Mouse (Mus musculus) T-helper 1 cell (primary cell): ENCODE measurements around the gene Mrpl50.

Experiments used
- in situ Hi-C: fragments of 300-600 bp; cut with MboI, MseI; formaldehyde crosslinking; loops from one replicate; pipeline ENCODE4 v1.15.1; 2025; ENCODE audit warnings: high pct_unique_total_duplicates

Gene Mrpl50

GRCm38 (mm10) chr4:49520572-49521340 is at the start of gene Mrpl50, which contains the start of gene Zfp189:
Gene Mrpl50 (minus strand): TSS chr4:49521093.
Gene Zfp189 (plus strand): TSS chr4:49521176.
- in situ Hi-C loops, result loop anchor here (5.0 to 10.0 kb wide), 2 partner anchors 112 to 1446 kb away; partner anchors contain the start of gene Rnf20

GRCm38 (mm10) chr4:49567613-49568012 is 46.7 kb upstream of the Mrpl50 start:
- in situ Hi-C loops, result no loop called here

- in situ Hi-C loops, result no loop called here
Observed at GRCm38 (mm10) chr4:49559915-49560772, 39.3 kb upstream of the Mrpl50 start.

DNA sequence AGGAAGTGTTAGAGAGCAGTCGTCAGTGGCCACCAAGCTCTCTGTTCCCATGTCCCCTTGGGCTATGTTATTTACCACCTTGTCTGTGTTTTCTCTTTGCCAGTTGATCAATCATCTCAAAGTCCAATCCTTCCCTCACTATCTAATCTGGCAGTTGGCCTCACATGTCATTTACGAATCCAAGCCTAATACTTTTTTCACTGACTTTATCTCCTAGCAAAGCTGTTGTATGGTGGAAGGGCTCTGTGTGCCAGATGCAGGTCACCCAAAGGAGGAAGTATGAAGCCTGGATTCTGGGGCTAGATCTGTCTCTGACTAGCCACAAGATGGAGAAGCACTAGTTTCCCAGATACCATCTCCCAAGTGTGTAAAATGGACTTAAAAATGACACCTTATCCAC is 37.3 kb upstream of the Mrpl50 start:
- in situ Hi-C loops, result no loop called here

DNA sequence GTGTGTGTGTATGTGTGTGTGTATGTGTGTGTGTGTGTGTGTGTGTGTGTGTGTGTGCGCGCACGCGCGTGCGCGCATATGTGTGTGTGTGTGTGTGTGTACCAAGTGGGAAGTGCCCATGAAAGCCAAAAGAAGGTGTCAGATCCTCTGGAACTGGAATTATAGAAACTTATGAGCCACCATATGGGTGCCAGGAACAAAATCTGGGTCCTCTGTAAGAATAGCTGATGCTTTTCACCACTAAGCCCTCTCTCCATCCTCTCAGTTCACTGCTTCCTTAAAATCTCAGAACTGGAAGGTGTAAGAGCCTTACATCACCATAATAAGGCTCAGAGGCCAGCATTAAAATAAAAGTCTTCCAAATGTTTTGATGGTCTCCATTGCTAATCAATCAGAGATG is 36.5 kb upstream of the Mrpl50 start:
- in situ Hi-C loops, result no loop called here

- in situ Hi-C loops, result no loop called here
Observed at GRCm38 (mm10) chr4:49553380-49553779, 32.5 kb upstream of the Mrpl50 start.

DNA sequence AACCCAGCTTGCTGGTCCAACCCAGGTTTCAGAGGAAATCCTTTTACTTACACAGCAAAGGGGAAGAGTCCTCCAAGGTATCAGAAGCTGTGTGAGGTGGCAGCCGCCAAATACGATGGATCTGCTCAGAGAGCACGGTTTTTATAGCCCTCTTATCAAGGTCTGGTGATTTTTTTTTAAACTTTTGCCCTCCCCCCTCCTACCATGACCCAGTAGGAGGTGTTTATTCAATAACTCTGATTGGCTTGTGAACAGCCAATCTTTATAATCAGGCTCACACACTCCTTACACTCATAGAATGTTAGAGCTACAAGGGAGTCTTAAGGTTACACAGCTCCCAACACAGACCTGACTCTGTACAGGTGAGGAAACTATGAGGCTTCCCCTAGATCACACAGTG is 28.5 kb upstream of the Mrpl50 start, which contains the start of gene Aldob:
TSS of gene Aldob (minus strand) at position 164 of the 400 bp plus-strand sequence.
- in situ Hi-C loops, result no loop called here

- in situ Hi-C loops, result no loop called here
Observed at GRCm38 (mm10) chr4:49547544-49548219, 26.8 kb upstream of the Mrpl50 start.

GRCm38 (mm10) chr4:49546873-49547543 is 26.1 kb upstream of the Mrpl50 start:
- in situ Hi-C loops, result no loop called here

DNA sequence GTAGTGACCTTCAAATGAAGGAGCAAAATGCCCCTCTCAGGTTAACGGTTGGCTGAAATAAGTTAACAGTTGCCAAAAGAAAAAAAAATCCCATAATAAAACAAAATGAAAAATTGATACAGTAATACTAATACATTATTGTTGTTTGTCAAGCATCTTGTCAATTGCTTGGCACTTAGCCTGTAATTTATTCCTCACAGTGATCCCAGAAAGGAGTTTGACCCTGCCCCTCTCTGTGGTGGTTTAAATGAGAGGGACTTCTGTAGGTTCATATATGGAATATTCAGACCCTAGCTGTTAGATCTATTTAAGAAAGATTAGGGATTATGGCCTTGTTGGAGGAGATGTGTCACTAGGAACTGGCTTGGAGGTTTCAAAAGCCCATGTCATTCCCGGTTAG is 25.1 kb upstream of the Mrpl50 start:
- in situ Hi-C loops, result no loop called here

DNA sequence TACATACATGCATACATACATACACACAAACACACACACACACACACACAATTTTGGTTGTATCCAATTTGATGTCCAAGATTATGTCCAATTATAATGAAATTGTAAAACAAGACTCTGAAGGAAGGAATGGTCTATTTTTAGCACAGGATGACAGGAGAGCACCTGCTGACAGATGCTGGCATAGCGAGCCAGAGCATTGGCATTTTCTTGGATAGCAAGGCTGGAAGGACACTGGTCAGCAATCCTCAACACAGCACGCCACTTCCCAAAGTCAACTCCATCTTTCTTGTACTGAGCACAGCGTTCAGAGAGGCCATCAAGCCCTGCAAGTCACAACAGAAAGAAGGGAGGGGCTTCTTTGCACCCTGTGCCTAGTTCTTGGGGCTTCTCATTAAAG is 20.1 kb upstream of the Mrpl50 start:
- in situ Hi-C loops, result no loop called here

- in situ Hi-C loops, result no loop called here
Observed at GRCm38 (mm10) chr4:49539665-49540064, 18.8 kb upstream of the Mrpl50 start.

GRCm38 (mm10) chr4:49536671-49537070 is 15.8 kb upstream of the Mrpl50 start:
- in situ Hi-C loops, result no loop called here

DNA sequence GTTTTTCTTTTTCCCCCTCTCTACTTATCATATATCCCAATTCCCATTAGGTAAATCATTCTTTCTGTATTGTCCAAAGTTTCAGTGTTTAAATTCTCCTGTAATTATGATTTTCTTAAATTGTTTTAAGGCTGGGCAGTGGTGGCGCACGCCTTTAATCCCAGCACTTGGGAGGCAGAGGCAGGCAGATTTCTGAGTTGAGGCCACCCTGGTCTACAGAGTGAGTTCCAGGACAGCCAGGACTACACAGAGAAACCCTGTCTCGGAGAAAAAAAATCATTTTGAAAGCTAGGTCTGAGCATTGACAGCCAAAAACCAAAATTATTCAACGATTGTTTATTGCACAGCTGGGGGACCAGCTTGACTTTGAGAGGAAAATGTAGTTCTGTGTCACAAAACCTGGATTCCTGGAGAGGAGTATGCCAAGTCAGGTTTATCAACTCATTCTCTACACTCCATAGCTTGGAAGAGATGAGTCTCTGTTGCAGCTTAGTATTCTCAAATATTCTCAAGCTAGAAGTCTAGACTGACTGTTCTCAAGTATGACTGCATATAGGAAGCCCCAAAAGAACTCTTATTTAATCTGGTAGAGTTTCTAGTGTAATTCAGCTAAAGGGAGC is 14.9 kb upstream of the Mrpl50 start:
- in situ Hi-C loops, result no loop called here

- in situ Hi-C loops, result no loop called here
Observed at GRCm38 (mm10) chr4:49535036-49535435, 14.1 kb upstream of the Mrpl50 start.

DNA sequence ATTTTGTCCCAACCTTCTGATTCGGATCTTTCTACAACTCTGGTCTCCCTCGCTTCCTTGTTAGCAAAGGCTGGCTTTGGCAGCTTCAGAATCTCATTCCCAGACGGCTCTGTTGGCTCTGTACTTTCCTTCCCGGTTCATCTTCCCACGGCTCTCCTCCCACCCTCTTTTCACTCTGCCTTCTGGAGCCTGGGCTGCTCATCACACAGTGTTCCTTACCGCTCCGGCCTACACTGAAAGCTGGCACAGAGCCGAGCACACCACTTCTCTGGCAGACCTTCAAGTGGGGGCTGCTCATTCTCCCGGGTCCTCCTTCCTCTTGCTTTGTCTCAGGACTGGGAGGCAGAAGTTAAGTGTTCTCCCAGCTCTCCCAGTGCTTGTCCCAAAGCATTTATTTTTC is 1.7 kb upstream of the Mrpl50 start:
- in situ Hi-C loops, result loop anchor here (5.0 to 10.0 kb wide), 2 partner anchors 110 to 1448 kb away; partner anchors contain the start of gene Rnf20

DNA sequence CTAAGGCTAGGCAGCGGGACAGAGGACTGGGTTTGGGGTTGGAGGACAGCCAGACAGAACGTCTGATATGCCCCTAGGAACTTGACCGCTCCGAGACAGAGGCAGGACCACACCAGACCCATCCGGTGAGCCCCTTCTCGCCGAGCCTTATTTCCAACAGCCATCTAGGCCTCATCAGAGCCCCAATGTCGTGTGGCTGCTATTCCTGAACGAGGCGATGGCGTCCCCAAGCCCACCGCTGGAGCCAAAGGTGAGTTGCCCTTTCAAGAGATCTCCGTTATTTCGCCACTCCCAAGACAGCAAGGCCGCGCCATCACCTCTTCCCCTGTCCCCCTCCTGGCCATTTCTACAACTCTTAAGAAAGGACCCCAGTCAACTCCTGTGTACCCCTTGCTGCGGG is 453 bp upstream of the Mrpl50 start:
- in situ Hi-C loops, result loop anchor here (5.0 to 10.0 kb wide), 2 partner anchors 111 to 1447 kb away; partner anchors contain the start of gene Rnf20

GRCm38 (mm10) chr4:49519476-49519875 is 1.4 kb downstream of the Mrpl50 start:
- in situ Hi-C loops, result no loop called here

DNA sequence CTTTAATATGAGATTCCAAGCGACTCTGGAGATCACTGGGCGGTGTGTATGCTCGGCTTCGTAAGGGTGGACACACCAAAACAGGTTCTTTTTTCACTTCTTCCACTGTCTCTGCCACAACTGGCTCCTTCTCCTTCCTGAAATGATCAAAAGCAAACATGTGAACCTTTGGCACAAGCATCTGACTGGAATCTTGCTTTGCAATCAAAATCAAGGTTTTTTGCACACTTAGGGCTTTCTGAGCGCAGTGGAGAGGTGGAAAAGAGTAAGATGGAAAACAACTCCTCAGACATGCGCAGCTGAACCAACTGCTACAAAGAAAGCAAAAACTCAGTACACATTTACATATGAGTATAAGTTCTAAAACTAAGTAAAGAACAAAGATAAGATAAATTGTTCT is 6.5 kb downstream of the Mrpl50 start:
- in situ Hi-C loops, result no loop called here

DNA sequence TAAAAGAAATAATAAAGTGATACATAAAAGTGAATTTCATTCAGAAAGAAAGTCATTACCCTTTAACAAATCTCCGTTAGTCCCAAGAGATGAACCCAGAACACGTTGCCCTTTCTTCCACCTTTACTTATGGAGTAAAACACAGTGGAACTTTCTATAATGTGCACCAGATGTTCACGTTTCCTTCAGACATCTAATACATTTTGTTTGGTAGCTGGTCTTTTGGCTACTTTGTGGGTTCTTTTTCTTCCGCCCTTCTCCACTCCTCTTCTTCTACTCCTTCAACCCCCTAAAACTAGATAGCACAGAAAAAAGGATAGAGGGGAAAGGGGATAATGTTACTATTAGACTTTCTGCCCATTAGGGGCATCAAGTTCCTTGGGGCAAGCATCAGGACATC is 8.3 kb downstream of the Mrpl50 start:
- in situ Hi-C loops, result no loop called here
